Mouse (Mus musculus): ENCODE results near the gene Ccer2. TPM values are rescaled to one million over a fixed set of nuclear protein-coding genes. Genes with fewer than 3 reads are reported as not detected.

The Ccer2 gene
- polyA plus RNA-seq, 1 experiment, result not detected

- Histone ChIP-seq H3K4me3 (ENCODE audit: insufficient read depth, poor library complexity, severe bottlenecking) (no peak overlapping the region), H3K36me3 (ENCODE audit: control insufficient read depth, insufficient read depth) (no peaks in the 10 kb centered on the region), H3ac (ENCODE audit: control insufficient read depth, insufficient read length, low read depth) (no peak overlapping the region), H3K27me3 (ENCODE audit: control insufficient read depth, insufficient read depth, insufficient read length) (no peaks in the 10 kb centered on the region), H3K79me3 (ENCODE audit: low read depth) (no peaks in the 10 kb centered on the region), H3K79me2 (ENCODE audit: control insufficient read depth, insufficient read depth) (no peaks in the 10 kb centered on the region)
- TF ChIP-seq CTCF (IDR thresholded peaks at IDR 0.05; ENCODE audit: control insufficient read depth, insufficient read depth, insufficient read length) (no peak), FOSL1 (IDR thresholded peaks at IDR 0.05; ENCODE audit: insufficient read depth, low read length, poor library complexity, severe bottlenecking) (no peak), USF1 (IDR thresholded peaks at IDR 0.05; ENCODE audit: low read depth) (no peak), MAX (IDR thresholded peaks at IDR 0.05) (no peak)
Measured at GRCm38 (mm10) chr7:28793834-28794233, 37.9 kb downstream of the Ccer2 start.

DNA sequence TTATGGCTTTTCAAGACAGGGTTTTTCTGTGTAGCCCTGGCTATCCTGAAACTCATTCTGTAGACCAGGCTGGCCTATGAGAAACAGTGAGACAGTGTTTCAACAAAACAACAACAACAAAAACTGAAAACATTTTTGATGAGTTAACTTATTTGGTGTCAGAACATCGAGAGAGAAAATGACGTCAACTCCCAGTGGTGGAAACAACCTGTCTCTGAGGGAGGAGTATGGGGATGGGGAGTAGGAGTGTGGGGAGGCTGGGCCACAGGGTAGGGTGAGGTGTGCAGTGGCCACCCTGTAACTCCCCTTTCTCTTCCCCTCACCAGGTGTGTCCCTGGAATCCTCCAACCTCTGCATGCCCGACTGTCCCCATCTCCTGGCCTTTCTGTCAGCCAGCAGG is 38.5 kb downstream of the Ccer2 start:
- TF ChIP-seq USF1 (IDR thresholded peaks at IDR 0.05; ENCODE audit: low read depth) (no peak), CTCF (IDR thresholded peaks at IDR 0.05; ENCODE audit: control insufficient read depth, insufficient read depth, insufficient read length) (no peak)
- no peak overlapping the region for H3ac ChIP-seq (ENCODE audit: control insufficient read depth, insufficient read length, low read depth)

DNA sequence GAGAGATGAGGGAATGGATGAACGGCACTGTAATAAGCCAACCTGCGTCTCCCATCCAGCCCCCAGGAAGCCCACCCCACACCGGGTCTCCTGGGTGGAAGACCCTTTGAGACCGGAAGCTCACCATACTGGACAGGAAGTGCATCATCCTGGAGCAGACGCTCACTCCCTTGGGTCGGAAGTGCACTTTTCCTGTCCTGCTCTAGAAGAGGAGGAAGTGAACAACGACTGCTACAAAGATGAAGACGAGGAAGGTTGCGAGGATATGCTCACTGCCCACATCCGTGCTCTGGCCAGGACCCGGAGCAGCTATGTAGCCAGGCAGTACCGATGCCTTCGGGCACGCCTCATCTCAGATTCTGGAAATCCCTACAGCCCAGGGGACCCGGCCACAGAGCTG is 39.9 kb downstream of the Ccer2 start:
- no peaks in the 10 kb centered on the region for H3K79me3 ChIP-seq (ENCODE audit: low read depth)
- no peaks in the 10 kb centered on the region for H3K36me3 ChIP-seq (ENCODE audit: control insufficient read depth, insufficient read depth)
- no peak overlapping the region for H3K4me3 ChIP-seq (ENCODE audit: insufficient read depth, poor library complexity, severe bottlenecking)
- H3K79me2 ChIP-seq (ENCODE audit: control insufficient read depth, insufficient read depth), result no peaks in the 10 kb centered on the region
- no peaks in the 10 kb centered on the region for H3K27me3 ChIP-seq (ENCODE audit: control insufficient read depth, insufficient read depth, insufficient read length)
- TF ChIP-seq FOSL1 (IDR thresholded peaks at IDR 0.05; ENCODE audit: insufficient read depth, low read length, poor library complexity, severe bottlenecking), result no peak
- TF ChIP-seq CTCF (IDR thresholded peaks at IDR 0.05; ENCODE audit: control insufficient read depth, insufficient read depth, insufficient read length), result no peak
- no peak overlapping the region for H3ac ChIP-seq (ENCODE audit: control insufficient read depth, insufficient read length, low read depth)

More for the DNA sequence above, 38.5 kb downstream of the Ccer2 start:
- Histone ChIP-seq H3K79me2 (ENCODE audit: control insufficient read depth, insufficient read depth) (no peaks in the 10 kb centered on the region), H3K4me3 (ENCODE audit: insufficient read depth, poor library complexity, severe bottlenecking) (no peak overlapping the region), H3K27me3 (ENCODE audit: control insufficient read depth, insufficient read depth, insufficient read length) (no peaks in the 10 kb centered on the region), H3K79me3 (ENCODE audit: low read depth) (no peaks in the 10 kb centered on the region), H3K36me3 (ENCODE audit: control insufficient read depth, insufficient read depth) (no peaks in the 10 kb centered on the region)

DNA sequence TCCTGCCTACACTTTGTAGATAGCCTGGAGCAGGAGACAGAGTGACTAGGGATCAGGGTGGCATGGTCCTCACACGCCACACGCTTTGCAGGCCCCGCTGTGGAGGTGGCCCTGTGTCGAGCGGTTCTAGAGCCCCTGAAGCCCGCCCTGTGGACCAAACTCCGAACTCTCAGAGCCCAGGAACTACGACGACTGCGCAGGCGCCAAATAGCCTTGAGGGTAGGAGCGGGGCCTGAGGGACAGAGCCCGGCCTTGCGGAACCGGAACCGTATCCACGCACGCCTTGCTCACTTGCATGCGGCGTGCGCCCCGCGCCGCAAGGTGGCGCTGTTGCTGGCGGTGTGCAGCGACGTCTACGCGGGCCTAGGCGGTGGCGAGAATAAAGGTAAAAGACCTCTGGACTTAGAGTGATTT is 40.6 kb downstream of the Ccer2 start:
- no peaks in the 10 kb centered on the region for H3K36me3 ChIP-seq (ENCODE audit: control insufficient read depth, insufficient read depth)
- no peak for TF ChIP-seq FOSL1 (IDR thresholded peaks at IDR 0.05; ENCODE audit: insufficient read depth, low read length, poor library complexity, severe bottlenecking)
- TF ChIP-seq CEBPB (IDR thresholded peaks at IDR 0.05; ENCODE audit: low read depth), result no peak
- TF ChIP-seq USF1 (IDR thresholded peaks at IDR 0.05; ENCODE audit: low read depth), result no peak
- TF ChIP-seq CTCF (IDR thresholded peaks at IDR 0.05; ENCODE audit: control insufficient read depth, insufficient read depth, insufficient read length), result peak; percentile 97
- TF ChIP-seq MYOD1 (IDR thresholded peaks at IDR 0.05; ENCODE audit: control insufficient read depth, insufficient read length, low read depth), result no peak
- no peak overlapping the region for H3K4me3 ChIP-seq (ENCODE audit: insufficient read depth, poor library complexity, severe bottlenecking)
- no peak overlapping the region for H3ac ChIP-seq (ENCODE audit: control insufficient read depth, insufficient read length, low read depth)
- H3K79me2 ChIP-seq (ENCODE audit: control insufficient read depth, insufficient read depth), result no peaks in the 10 kb centered on the region
- no peaks in the 10 kb centered on the region for H3K79me3 ChIP-seq (ENCODE audit: low read depth)
- no peaks in the 10 kb centered on the region for H3K27me3 ChIP-seq (ENCODE audit: control insufficient read depth, insufficient read depth, insufficient read length)

DNA sequence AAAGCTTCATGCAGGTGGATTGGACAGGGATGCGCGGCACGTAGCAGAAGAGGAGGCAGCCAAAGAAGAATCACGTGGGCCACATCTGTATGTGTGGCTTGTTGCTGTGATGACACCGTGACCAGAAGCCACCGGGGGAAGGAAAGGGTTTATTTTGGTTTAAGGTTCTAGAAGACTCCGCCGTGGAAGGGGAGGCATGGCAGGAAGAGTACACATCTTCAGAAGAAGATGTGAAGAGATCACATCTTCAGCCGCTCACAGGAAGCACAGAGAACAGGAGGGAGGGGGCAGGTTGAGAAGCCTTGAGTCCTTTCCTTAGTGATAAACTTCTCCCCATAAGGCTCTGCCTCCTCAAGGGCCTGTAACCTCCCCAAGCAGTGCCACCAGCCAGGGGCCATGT is 44.0 kb downstream of the Ccer2 start:
- Histone ChIP-seq H3ac (ENCODE audit: control insufficient read depth, insufficient read length, low read depth) (no peak overlapping the region), H3K79me3 (ENCODE audit: low read depth) (no peaks in the 10 kb centered on the region), H3K36me3 (ENCODE audit: control insufficient read depth, insufficient read depth) (no peaks in the 10 kb centered on the region), H3K4me3 (ENCODE audit: insufficient read depth, poor library complexity, severe bottlenecking) (no peak overlapping the region), H3K27me3 (ENCODE audit: control insufficient read depth, insufficient read depth, insufficient read length) (no peaks in the 10 kb centered on the region), H3K79me2 (ENCODE audit: control insufficient read depth, insufficient read depth) (no peaks in the 10 kb centered on the region)
- TF ChIP-seq USF1 (IDR thresholded peaks at IDR 0.05; ENCODE audit: low read depth) (no peak), CEBPB (IDR thresholded peaks at IDR 0.05; ENCODE audit: low read depth) (no peak)

DNA sequence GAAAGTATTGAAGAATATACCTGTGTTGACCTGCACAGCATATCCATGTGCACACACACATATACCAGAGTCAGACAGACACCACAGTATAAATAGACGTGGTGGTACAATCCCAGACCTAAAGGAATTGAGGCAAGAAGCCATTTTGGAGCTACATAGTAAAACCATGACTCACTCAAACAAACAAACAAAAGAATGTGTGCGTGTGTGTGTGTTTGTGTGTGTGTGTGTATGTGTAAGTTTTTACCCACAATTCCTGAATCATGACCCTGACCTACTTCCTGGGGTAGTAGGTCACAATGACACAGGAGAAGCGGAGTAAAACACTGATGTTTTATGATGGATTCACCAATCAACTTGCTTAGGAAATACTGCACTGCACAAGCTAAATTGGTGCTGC is 45.5 kb downstream of the Ccer2 start:
- H3K4me3 ChIP-seq (ENCODE audit: insufficient read depth, poor library complexity, severe bottlenecking), result no peak overlapping the region
- H3K27me3 ChIP-seq (ENCODE audit: control insufficient read depth, insufficient read depth, insufficient read length), result no peaks in the 10 kb centered on the region
- no peaks in the 10 kb centered on the region for H3K79me3 ChIP-seq (ENCODE audit: low read depth)
- no peaks in the 10 kb centered on the region for H3K36me3 ChIP-seq (ENCODE audit: control insufficient read depth, insufficient read depth)
- TF ChIP-seq USF1 (IDR thresholded peaks at IDR 0.05; ENCODE audit: low read depth) (no peak), MYOD1 (IDR thresholded peaks at IDR 0.05; ENCODE audit: control insufficient read depth, insufficient read length, low read depth) (no peak), MYOG (IDR thresholded peaks at IDR 0.05; ENCODE audit: control insufficient read depth, extremely low read depth, insufficient read length) (no peak), CEBPB (IDR thresholded peaks at IDR 0.05; ENCODE audit: low read depth) (no peak), FOSL1 (IDR thresholded peaks at IDR 0.05; ENCODE audit: insufficient read depth, low read length, poor library complexity, severe bottlenecking) (no peak), MAX (IDR thresholded peaks at IDR 0.05) (no peak), CTCF (IDR thresholded peaks at IDR 0.05; ENCODE audit: control insufficient read depth, insufficient read depth, insufficient read length) (no peak)
- no peak overlapping the region for H3ac ChIP-seq (ENCODE audit: control insufficient read depth, insufficient read length, low read depth)
- no peaks in the 10 kb centered on the region for H3K79me2 ChIP-seq (ENCODE audit: control insufficient read depth, insufficient read depth)
